Mouse (Mus musculus) CH12.LX (cell line): ENCODE measurements around the gene Kcnmb3. TPM values are rescaled to one million over a fixed set of nuclear protein-coding genes. Genes with fewer than 3 reads are reported as not detected.
A peak's percentile ranks its signal among the peaks of the same experiment; 100 is the strongest.

ENCODE experiments used
- DNase-seq: peaks from one replicate; pipeline ENCODE4 v3.0.0-alpha.2; 2013; ENCODE audit errors: extremely low read depth
- H3K27ac ChIP-seq: 2 replicates; pipeline ENCODE4 v1.5.1; 2012; ENCODE audit warnings: low read depth, mild to moderate bottlenecking, control low read depth, moderate library complexity; ENCODE audit not compliant: insufficient read depth
- H3K27me3 ChIP-seq: replicated peaks from 2 replicates; pipeline ENCODE3; 2012; ENCODE audit warnings: inconsistent platforms
- H3K36me3 ChIP-seq, 2 experiments: replicated peaks in 1 of 2; 2 replicates each; pipeline versions ENCODE3 to v1.6.1; 2012; ENCODE audit warnings: inconsistent platforms in 1 of 2, low read length in 1 of 2, mild to moderate bottlenecking in 1 of 2, mixed read lengths in 1 of 2, moderate library complexity in 1 of 2; ENCODE audit not compliant: control insufficient read depth in 1 of 2, insufficient read depth in 1 of 2
- H3K4me1 ChIP-seq, 2 experiments: 2 replicates each; pipeline ENCODE4 v1.6.1; 2012; ENCODE audit warnings: inconsistent platforms in 1 of 2, moderate library complexity in 1 of 2; ENCODE audit not compliant: insufficient read depth in 2 of 2, control insufficient read depth in 1 of 2
- H3K4me2 ChIP-seq: 2 replicates; pipeline ENCODE4 v1.6.1; 2012; ENCODE audit warnings: low read depth, mild to moderate bottlenecking, control low read depth; ENCODE audit not compliant: poor library complexity, insufficient read depth, severe bottlenecking
- H3K4me3 ChIP-seq, 3 experiments: fragments of 150-350 bp in 1 of 3; sonication (generic) in 1 of 3; replicated peaks in 1 of 3; 2 replicates each; pipeline versions ENCODE3 to v1.5.1; 2011 to 2012; ENCODE audit warnings: low read depth in 2 of 3, low read length in 2 of 3, mild to moderate bottlenecking in 2 of 3, moderate library complexity in 2 of 3, control low read depth in 1 of 3, improper control_type of control experiment in 1 of 3, inconsistent platforms in 1 of 3, mixed read lengths in 1 of 3; ENCODE audit not compliant: poor library complexity in 1 of 3
- H3K79me2 ChIP-seq: replicated peaks from 2 replicates; pipeline ENCODE4 v1.6.1; 2012; ENCODE audit warnings: mild to moderate bottlenecking, moderate library complexity; ENCODE audit not compliant: control insufficient read depth, poor library complexity, insufficient read depth, severe bottlenecking; ENCODE audit errors: extremely low read depth
- H3K9ac ChIP-seq: 2 replicates; pipeline ENCODE4 v1.6.1; 2012; ENCODE audit warnings: low read depth, mild to moderate bottlenecking, control low read depth, moderate library complexity; ENCODE audit not compliant: insufficient read depth
- H3K9me3 ChIP-seq: replicated peaks from 2 replicates; pipeline ENCODE3; 2012; ENCODE audit warnings: low read length, inconsistent platforms, mixed read lengths
- CHD1 ChIP-seq: IDR thresholded peaks from 2 replicates; pipeline ENCODE4 v1.6.1; 2012; ENCODE audit warnings: low read depth, low read length, improper control_type of control experiment, inconsistent platforms
- EP300 ChIP-seq: IDR thresholded peaks from 2 replicates; pipeline ENCODE4 v1.6.1; 2011; ENCODE audit warnings: low read length, improper control_type of control experiment
- JUN ChIP-seq: IDR thresholded peaks from 2 replicates; pipeline ENCODE4 v1.6.1; 2011; ENCODE audit warnings: low read depth, mild to moderate bottlenecking, low read length, improper control_type of control experiment, moderate library complexity; ENCODE audit not compliant: insufficient read depth
- KAT2A ChIP-seq: IDR thresholded peaks from 2 replicates; pipeline ENCODE4 v1.6.1; 2012; ENCODE audit warnings: low read length, improper control_type of control experiment, inconsistent platforms; ENCODE audit not compliant: insufficient replicate concordance
- MAFK ChIP-seq: IDR thresholded peaks from 2 replicates; pipeline ENCODE4 v1.6.1; 2011; ENCODE audit warnings: low read length, improper control_type of control experiment; ENCODE audit not compliant: insufficient replicate concordance
- MYC ChIP-seq: IDR thresholded peaks from 2 replicates; pipeline ENCODE4 v1.6.1; 2011; ENCODE audit warnings: low read depth, mild to moderate bottlenecking, improper control_type of control experiment, low read length
- NELFE ChIP-seq: IDR thresholded peaks from 2 replicates; pipeline ENCODE4 v1.6.1; 2011; ENCODE audit warnings: low read depth, low read length, improper control_type of control experiment
- NRF1 ChIP-seq: IDR thresholded peaks from 2 replicates; pipeline ENCODE4 v1.6.1; 2014; ENCODE audit warnings: low read depth, mild to moderate bottlenecking, inconsistent platforms, low read length, improper control_type of control experiment, moderate library complexity
- POLR2A ChIP-seq: IDR thresholded peaks from 2 replicates; pipeline ENCODE4 v1.6.1; 2011; ENCODE audit warnings: low read depth, mild to moderate bottlenecking, improper control_type of control experiment, low read length
- RAD21 ChIP-seq: IDR thresholded peaks from 2 replicates; pipeline ENCODE4 v1.6.1; 2011; ENCODE audit warnings: low read depth, mild to moderate bottlenecking, low read length, improper control_type of control experiment, moderate library complexity
- RCOR1 ChIP-seq: conservative IDR thresholded peaks from 2 replicates; pipeline ENCODE4 v1.6.1; 2012; ENCODE audit warnings: low read depth, mild to moderate bottlenecking, inconsistent platforms, low read length, improper control_type of control experiment
- SMC3 ChIP-seq: IDR thresholded peaks from 2 replicates; pipeline ENCODE4 v1.6.1; 2011; ENCODE audit warnings: low read depth, low read length, improper control_type of control experiment
- TCF12 ChIP-seq: IDR thresholded peaks from 2 replicates; pipeline ENCODE4 v1.6.1; 2014; ENCODE audit warnings: low read depth, mild to moderate bottlenecking, inconsistent platforms, low read length, improper control_type of control experiment
- ZC3H11A ChIP-seq: IDR thresholded peaks from 2 replicates; pipeline ENCODE4 v1.6.1; 2012; ENCODE audit warnings: low read depth, mild to moderate bottlenecking, inconsistent platforms, low read length, improper control_type of control experiment
- ZMIZ1 ChIP-seq: IDR thresholded peaks from 2 replicates; pipeline ENCODE4 v1.6.1; 2012; ENCODE audit warnings: low read depth, mild to moderate bottlenecking, inconsistent platforms, low read length, improper control_type of control experiment
- ZNF384 ChIP-seq: IDR thresholded peaks from 2 replicates; pipeline ENCODE4 v1.6.1; 2012; ENCODE audit warnings: low read depth, low read length, improper control_type of control experiment, inconsistent platforms
- dilution Hi-C: fragments of 300-500 bp; cut with MboI; formaldehyde crosslinking; loops from 2 replicates; pipeline ENCODE4 v1.14.3; 2020; ENCODE audit warnings: low sequenced_read_pairs; ENCODE audit not compliant: extremely low pct_unique_long_range_greater_than_20kb, extremely low pct_ligation_motif_present
- in situ Hi-C: fragments of 300-500 bp; cut with MboI; formaldehyde crosslinking; loops from 3 replicates; pipeline ENCODE4 v1.14.3; 2019; ENCODE audit warnings: low sequenced_read_pairs, low pct_ligation_motif_present, low pct_unique_long_range_greater_than_20kb, mixed read lengths
- polyA plus RNA-seq: library from polyadenylated mRNA; unstranded; fragments of >175 nt; gene quantifications from 2 replicates; pipeline ENCODE4 v1.2.1, GENCODE M21; 2012; ENCODE audit warnings: low read depth; ENCODE audit not compliant: insufficient read length
- total RNA-seq, 2 experiments: library from RNA; depleted of rRNA; stranded (reverse); fragments of 300-350 nt in 1 of 2; fragments of >200 nt in 1 of 2; gene quantifications; 2 replicates each; pipeline ENCODE4 v1.2.3; 2012 to 2014

Kcnmb3 gene
- total RNA-seq (2012; rRNA removed) (1.0 and 1.3 TPM in 2 replicates), total RNA-seq (2014; rRNA removed) (2.2 and 2.4 TPM in 2 replicates), polyA plus RNA-seq (4.7 and 5.2 TPM in 2 replicates)

DNA sequence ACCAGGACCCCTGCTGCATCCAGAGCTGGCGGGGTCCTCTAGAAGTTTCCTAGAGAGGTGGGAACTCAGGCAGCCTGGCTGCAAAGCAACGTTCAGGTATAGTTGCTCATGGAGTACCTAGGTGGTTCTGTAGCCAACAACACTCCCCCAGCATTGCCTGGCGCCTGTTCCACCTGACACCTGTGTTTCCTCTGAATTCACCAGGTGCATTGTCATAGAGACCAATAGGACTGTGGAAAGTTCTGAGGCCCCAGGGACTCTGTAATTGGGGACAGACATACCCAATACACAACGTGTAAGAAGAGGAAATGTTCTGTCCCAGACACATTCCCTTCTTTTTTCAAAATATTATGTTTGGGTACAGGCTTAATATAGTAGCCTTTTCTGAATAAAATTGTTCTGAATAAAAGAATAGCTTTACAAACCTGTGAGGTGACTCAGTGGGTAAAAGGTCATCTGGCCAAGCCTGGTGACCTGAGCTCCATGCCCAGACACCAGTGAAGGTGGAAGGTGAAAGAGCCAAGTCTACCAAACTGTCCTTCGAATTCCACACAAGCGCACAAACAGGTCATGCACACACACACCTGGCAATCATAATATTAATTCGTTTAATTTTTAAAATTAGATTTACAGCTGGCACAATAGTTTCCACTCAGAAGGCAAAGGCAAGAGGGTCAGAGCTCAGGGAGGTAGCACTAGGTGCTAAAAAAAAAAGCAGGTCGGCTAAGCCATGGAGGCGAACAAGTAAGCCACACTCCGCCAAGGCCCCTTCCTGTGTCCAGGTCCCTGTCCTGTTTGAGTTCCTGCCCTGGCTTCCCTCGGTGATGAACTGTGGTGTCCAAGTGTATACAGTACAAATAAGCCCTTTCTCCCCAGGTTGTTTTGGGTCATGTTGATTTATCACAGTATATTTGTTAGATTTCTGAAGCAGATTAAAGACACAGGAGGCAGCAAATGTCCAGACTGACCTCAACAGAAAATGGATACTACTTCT is at the start of gene Kcnmb3:
TSS of gene Kcnmb3 (minus strand) at position 135 of the 994 bp plus-strand sequence.
- Histone ChIP-seq H3K79me2 (no peaks in the 10 kb centered on the region), H3K4me3 (peak within 1 kb of the TSS in 2 of 3 experiments; percentile 8 to 17), H3K27me3 (no peaks in the 10 kb centered on the region), H3K9ac (peak within 1 kb of the TSS; percentile 1; the same call in 1 of the 2 replicates), H3K27ac (peak within 1 kb of the TSS; percentile 77), H3K4me2 (no peak within 1 kb of the TSS), H3K9me3 (no peaks in the 10 kb centered on the region), H3K36me3 (no peaks in the 10 kb centered on the region), H3K4me1 (peaks cover 42 to 95% of the 10 kb centered on the region in 2 experiments)
- peak; percentile 57 for DNase-seq
- dilution Hi-C loops, result no loop called here
- TF ChIP-seq TCF12 (peak; percentile 81), EP300 (peak; percentile 63), SMC3 (no peak)
- TF ChIP-seq, all 38 proteins: peak for 2
- in situ Hi-C loops, result loop anchor here (10.0 kb wide), 1 partner anchor 118 kb away; no protein-coding TSS in a partner anchor

GRCm38 (mm10) chr3:32538091-32538490 is 46.1 kb upstream of the Kcnmb3 start:
- Histone ChIP-seq H3K27me3 (no peaks in the 10 kb centered on the region), H3K4me2 (no peak overlapping the region), H3K9ac (no peak overlapping the region), H3K27ac (no peak overlapping the region), H3K4me3 (no peak overlapping the region), H3K9me3 (no peaks in the 10 kb centered on the region), H3K79me2 (no peaks in the 10 kb centered on the region), H3K36me3 (peaks cover 38 to 72% of the 10 kb centered on the region in 2 experiments), H3K4me1 (no peaks in the 10 kb centered on the region)
- dilution Hi-C loops, result no loop called here
- in situ Hi-C loops, result no loop called here
- no peak for TF ChIP-seq TCF12
- TF ChIP-seq EP300, result no peak
- TF ChIP-seq CHD1, result no peak
- TF ChIP-seq RAD21, result no peak
- no peak for TF ChIP-seq NRF1
- no peak for TF ChIP-seq ZNF384
- no peak for TF ChIP-seq JUN
- TF ChIP-seq RCOR1, result no peak
- no peak for TF ChIP-seq SMC3
- TF ChIP-seq ZC3H11A, result no peak
- no peak for TF ChIP-seq ZMIZ1
- no peak for TF ChIP-seq KAT2A
- TF ChIP-seq POLR2A, result no peak
- no peak for TF ChIP-seq NELFE
- TF ChIP-seq MYC, result no peak
- TF ChIP-seq MAFK, result no peak
- DNase-seq, result no peak
